Mouse (Mus musculus) heart, postnatal 0 days (tissue): ENCODE data around the gene Ube2ql1. TPM values are rescaled to one million over a fixed set of nuclear protein-coding genes. Genes with fewer than 3 reads are reported as not detected.
A peak's percentile ranks its signal among the peaks of the same experiment; 100 is the strongest.

ENCODE experiments used
- ATAC-seq: fragments of 200-750 bp; cut with Nextera tagmentation; 2 replicates; pipeline ENCODE4 v1.8.0; 2017; ENCODE audit warnings: low read depth, moderate number of reproducible peaks, moderate library complexity; ENCODE audit not compliant: insufficient read depth
- DNase-seq: peaks from one replicate; pipeline ENCODE4 v3.0.0-alpha.2; 2016; ENCODE audit warnings: low spot score
- H3K27ac ChIP-seq: fragments of 300-500 bp; sonication (generic); 2 replicates; pipeline ENCODE4 v1.5.1; 2014; ENCODE audit warnings: low read depth, mild to moderate bottlenecking
- H3K27me3 ChIP-seq: fragments of 300-500 bp; sonication (generic); 2 replicates; pipeline ENCODE4 v1.6.1; 2014; ENCODE audit warnings: low read length, mixed read lengths; ENCODE audit not compliant: control insufficient read depth, insufficient read depth
- H3K36me3 ChIP-seq: fragments of 300-500 bp; sonication (generic); replicated peaks from 2 replicates; pipeline ENCODE4 v1.6.1; 2014; ENCODE audit warnings: low read length, mixed read lengths; ENCODE audit not compliant: control insufficient read depth, insufficient read depth
- H3K4me1 ChIP-seq: fragments of 300-500 bp; sonication (generic); 2 replicates; pipeline ENCODE4 v1.6.1; 2014; ENCODE audit warnings: antibody characterized with exemption; ENCODE audit not compliant: control insufficient read depth, insufficient read depth
- H3K4me2 ChIP-seq: fragments of 300-500 bp; sonication (generic); 2 replicates; pipeline ENCODE4 v1.6.1; 2014; ENCODE audit warnings: low read depth, mild to moderate bottlenecking, low read length, moderate library complexity
- H3K4me3 ChIP-seq: fragments of 300-500 bp; sonication (generic); 2 replicates; pipeline ENCODE4 v1.5.1; 2014; ENCODE audit warnings: low read depth, low read length
- H3K9ac ChIP-seq: fragments of 300-500 bp; sonication (generic); replicated peaks from 2 replicates; pipeline ENCODE4 v1.6.1; 2014; ENCODE audit warnings: low read depth, low read length, mixed read lengths
- H3K9me3 ChIP-seq: fragments of 300-500 bp; sonication (generic); replicated peaks from 2 replicates; pipeline ENCODE4 v1.6.1; 2016; ENCODE audit warnings: low read length; ENCODE audit not compliant: control insufficient read depth
- CTCF ChIP-seq: IDR thresholded peaks from 2 replicates; pipeline ENCODE4 v1.5.1; 2016; ENCODE audit warnings: antibody characterized with exemption, control low read depth, low read depth
- EP300 ChIP-seq: IDR thresholded peaks from 2 replicates; pipeline ENCODE4 v1.6.1; 2016; ENCODE audit warnings: antibody characterized with exemption, low read depth
- WGBS: fragments of 180-500 bp; shearing (Covaris S2); extraction: QIAGEN DNeasy Blood & Tissue Kit; methylation state at CpG from one replicate; pipeline ENCODE4 v1.1.7; 2014; 5-methylcytosine and 5-hydroxymethylcytosine counted together
- polyA plus RNA-seq: library from polyadenylated mRNA; unstranded; fragments of >200 nt; fragmentation: Nextera tagmentation; extraction: Ambion mirVana; gene quantifications from 2 replicates; pipeline ENCODE4 v1.2.1, GENCODE M21; 2015
- total RNA-seq: library from RNA; depleted of rRNA; stranded (reverse); fragments of >200 nt; gene quantifications from 2 replicates; pipeline ENCODE4 v1.2.3, GENCODE M21; 2014; ENCODE audit warnings: low replicate concordance

Ube2ql1 gene
- total and polyA plus RNA-seq, 2 experiments from 2014 or later: 0.08 to 0.41 TPM

DNA sequence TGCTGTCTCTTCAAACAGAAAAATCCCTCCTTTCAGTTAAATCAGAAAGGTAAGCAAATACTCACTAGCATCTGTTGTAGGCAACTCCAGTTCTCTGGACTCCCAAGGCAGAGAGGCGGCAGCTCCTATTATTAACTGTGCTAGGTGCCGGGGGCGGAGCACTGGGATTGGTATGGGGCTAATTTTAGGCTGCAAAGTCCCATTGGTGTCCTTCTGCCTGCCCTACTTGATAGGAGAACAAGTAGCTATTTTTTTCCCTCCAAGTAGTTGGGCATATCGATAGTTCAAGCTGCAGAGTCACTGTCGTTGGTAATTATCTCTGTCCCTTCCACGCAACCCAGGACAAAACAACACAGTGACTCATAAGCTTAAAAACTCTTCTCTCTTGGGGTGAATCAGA lies 7.1 kb downstream of the Ube2ql1 start:
- peak; percentile 35 for DNase-seq
- no peak overlapping the region for H3K4me3 ChIP-seq
- TF ChIP-seq CTCF (no peak), EP300 (no peak)
- H3K36me3 ChIP-seq: no peaks in the 10 kb centered on the region
- H3K9me3 ChIP-seq: no peaks in the 10 kb centered on the region
- peaks cover 12% of the 10 kb centered on the region for H3K4me1 ChIP-seq
- H3K9ac ChIP-seq: no peak overlapping the region
- 41% methylated on average over 6 of the region's 6 CpGs for WGBS
- peaks cover 22% of the 10 kb centered on the region for H3K27me3 ChIP-seq
- no peak overlapping the region for H3K27ac ChIP-seq
- H3K4me2 ChIP-seq: peak overlapping the region; percentile 3; the same call in 1 of the 2 replicates
- peak; percentile 44; the same call in 1 of the 2 replicates for ATAC-seq

DNA sequence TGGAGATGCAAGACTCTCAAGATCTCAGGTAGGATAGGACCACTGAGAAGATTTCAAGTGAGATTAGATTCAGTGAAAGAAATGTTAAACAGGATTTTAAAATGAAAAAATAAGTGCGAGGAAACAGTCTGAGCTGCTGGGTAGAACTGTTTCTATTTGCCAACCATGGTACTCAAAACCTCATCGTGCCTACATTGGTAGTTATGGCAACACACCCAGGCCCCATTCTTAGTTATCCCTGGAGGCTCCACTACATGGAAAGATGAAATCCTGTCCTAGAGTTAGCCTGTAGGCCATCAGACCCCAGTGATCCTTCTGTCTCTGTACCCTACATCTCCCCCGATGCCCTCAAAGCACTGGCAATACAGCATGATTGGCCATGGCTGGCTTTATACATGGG lies 14.3 kb downstream of the Ube2ql1 start:
- no peak overlapping the region for H3K27ac ChIP-seq
- H3K9ac ChIP-seq: no peak overlapping the region
- no peaks in the 10 kb centered on the region for H3K27me3 ChIP-seq
- no peak overlapping the region for H3K4me3 ChIP-seq
- DNase-seq (no peak), ATAC-seq (no peak)
- TF ChIP-seq EP300: no peak
- no peak for TF ChIP-seq CTCF
- no peaks in the 10 kb centered on the region for H3K36me3 ChIP-seq
- 0 out of 2 replicates have a peak, but pooled peaks cover 4% of the 10 kb centered on the region for H3K4me1 ChIP-seq
- H3K9me3 ChIP-seq: no peaks in the 10 kb centered on the region
- no peak overlapping the region for H3K4me2 ChIP-seq
- WGBS: 88% methylated on average over 3 of the region's 3 CpGs

- Histone ChIP-seq H3K9me3 (no peaks in the 10 kb centered on the region), H3K9ac (no peak overlapping the region), H3K4me1 (0 out of 2 replicates have a peak, but pooled peaks cover 4% of the 10 kb centered on the region), H3K4me2 (no peak overlapping the region), H3K4me3 (no peak overlapping the region), H3K27me3 (no peaks in the 10 kb centered on the region), H3K36me3 (no peaks in the 10 kb centered on the region), H3K27ac (no peak overlapping the region)
- 8% methylated on average over 6 of the region's 6 CpGs for WGBS
- TF ChIP-seq CTCF (no peak), EP300 (no peak)
- no peak for DNase-seq
- no peak for ATAC-seq
Observed at GRCm38 (mm10) chr13:69721141-69721540, 18.5 kb downstream of the Ube2ql1 start.

DNA sequence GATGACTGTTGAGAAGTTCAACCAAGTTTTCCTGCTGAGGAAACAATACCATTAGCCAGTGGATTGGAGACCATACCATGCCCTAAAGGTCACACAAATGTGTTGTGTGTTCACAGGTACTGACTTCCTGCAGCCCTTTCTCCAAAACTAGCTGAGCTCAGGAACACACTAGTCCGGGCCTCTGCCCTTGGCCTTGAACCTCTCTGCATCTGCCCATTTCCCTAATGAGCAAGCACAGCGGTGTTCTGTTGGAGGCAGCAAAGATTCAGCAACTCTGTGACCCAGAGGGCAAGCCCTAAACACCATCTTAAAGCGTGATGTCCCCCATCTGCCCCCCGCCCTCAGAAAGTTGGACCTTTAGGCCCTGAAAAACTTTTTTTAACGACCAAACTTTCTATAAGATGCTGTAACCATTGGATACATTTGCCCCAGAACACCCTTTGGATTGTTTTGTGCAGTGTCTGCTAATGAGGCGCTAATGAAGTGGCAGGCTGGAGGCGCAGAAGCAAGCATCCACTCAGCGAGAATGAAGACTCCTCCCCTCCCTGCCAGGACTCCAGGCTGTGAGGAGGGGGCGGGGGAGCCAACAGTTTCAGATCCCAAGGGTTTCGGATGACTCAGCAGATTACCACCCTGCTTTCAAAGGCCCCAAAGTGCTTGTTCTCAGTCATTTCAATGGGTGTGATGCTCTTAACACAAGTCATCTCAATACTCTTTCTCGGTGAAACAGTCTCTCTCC lies 21.7 kb downstream of the Ube2ql1 start:
- TF ChIP-seq CTCF (no peak), EP300 (no peak)
- Histone ChIP-seq H3K36me3 (no peaks in the 10 kb centered on the region), H3K27me3 (no peaks in the 10 kb centered on the region), H3K9me3 (no peaks in the 10 kb centered on the region), H3K27ac (no peak overlapping the region), H3K9ac (no peak overlapping the region), H3K4me1 (0 out of 2 replicates have a peak, but pooled peaks cover 4% of the 10 kb centered on the region), H3K4me3 (no peak overlapping the region), H3K4me2 (no peak overlapping the region)
- DNase-seq: no peak
- ATAC-seq: no peak
- 22% methylated on average over 11 of the region's 11 CpGs for WGBS

DNA sequence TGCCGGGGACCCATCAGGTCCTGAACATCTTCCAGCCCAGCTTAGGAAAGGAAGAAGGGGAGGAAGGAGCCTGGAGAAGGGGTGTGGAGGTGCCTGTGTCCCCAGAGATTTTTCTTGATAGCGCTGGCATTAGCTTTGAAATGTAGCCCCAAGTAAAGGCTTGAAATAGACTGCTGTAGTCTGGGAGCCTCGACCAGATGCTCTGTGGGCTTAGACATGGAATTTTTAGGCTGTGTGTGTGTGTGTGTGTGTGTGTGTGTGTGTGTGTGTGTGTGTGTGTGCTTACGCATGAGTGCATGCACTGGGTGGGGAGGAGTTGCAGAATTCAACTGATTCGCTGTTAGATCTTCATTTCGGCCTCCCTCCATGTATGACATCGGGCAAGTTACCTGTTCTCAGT lies 31.5 kb downstream of the Ube2ql1 start:
- ATAC-seq: no peak
- H3K4me3 ChIP-seq: no peak overlapping the region
- 82% methylated on average over 7 of the region's 7 CpGs for WGBS

GRCm38 (mm10) chr13:69707496-69707895 lies 32.2 kb downstream of the Ube2ql1 start:
- Histone ChIP-seq H3K9me3 (no peaks in the 10 kb centered on the region), H3K4me2 (no peak overlapping the region), H3K4me3 (no peak overlapping the region), H3K27ac (no peak overlapping the region), H3K9ac (no peak overlapping the region), H3K27me3 (no peaks in the 10 kb centered on the region), H3K4me1 (no peaks in the 10 kb centered on the region), H3K36me3 (no peaks in the 10 kb centered on the region)
- TF ChIP-seq EP300: no peak
- no peak for TF ChIP-seq CTCF
- ATAC-seq (no peak), DNase-seq (no peak)
- 88% methylated on average over 12 of the region's 12 CpGs for WGBS

More for the DNA sequence above, 31.5 kb downstream of the Ube2ql1 start:
- Histone ChIP-seq H3K9ac (no peak overlapping the region), H3K36me3 (no peaks in the 10 kb centered on the region), H3K27me3 (no peaks in the 10 kb centered on the region), H3K9me3 (no peaks in the 10 kb centered on the region), H3K27ac (no peak overlapping the region), H3K4me1 (no peaks in the 10 kb centered on the region), H3K4me2 (no peak overlapping the region)
- DNase-seq: no peak
- no peak for TF ChIP-seq EP300
- TF ChIP-seq CTCF: no peak
